Mouse (Mus musculus) adrenal gland, adult 8-10 months (tissue): ENCODE measurements around the gene Itk. TPM values are rescaled to one million over a fixed set of nuclear protein-coding genes. Genes with fewer than 3 reads are reported as not detected.

Experiments used
- DNase-seq: peaks from one replicate; pipeline ENCODE4 v3.0.0; 2022
- total RNA-seq, 4 experiments: library from RNA; stranded (reverse); gene quantifications; 2 replicates each; pipeline ENCODE4 v1.2.4; 2022

The Itk gene
- total RNA-seq, 4 experiments from 2014 or later = 0.23 to 0.65 (median 0.43) TPM

DNA sequence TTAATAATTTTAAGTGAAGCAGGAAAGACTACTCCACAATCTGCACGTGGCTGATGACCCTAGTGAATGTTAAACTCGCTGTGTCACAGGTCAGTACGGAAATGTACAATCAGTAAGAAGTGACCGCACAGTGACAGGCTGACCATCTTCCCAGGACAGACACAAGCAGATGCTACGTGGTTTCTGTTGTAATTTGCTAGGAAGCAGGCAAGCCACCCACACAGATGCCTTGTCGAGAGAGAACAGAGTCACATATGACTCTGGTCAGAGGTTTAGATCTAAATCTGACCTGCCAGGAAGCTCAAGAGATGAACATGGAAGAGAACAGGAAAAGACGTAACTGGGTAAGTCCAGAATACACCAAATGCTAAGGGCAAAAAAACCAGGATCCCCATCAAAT is 3.6 kb upstream of the Itk start:
- no peak for DNase-seq

DNA sequence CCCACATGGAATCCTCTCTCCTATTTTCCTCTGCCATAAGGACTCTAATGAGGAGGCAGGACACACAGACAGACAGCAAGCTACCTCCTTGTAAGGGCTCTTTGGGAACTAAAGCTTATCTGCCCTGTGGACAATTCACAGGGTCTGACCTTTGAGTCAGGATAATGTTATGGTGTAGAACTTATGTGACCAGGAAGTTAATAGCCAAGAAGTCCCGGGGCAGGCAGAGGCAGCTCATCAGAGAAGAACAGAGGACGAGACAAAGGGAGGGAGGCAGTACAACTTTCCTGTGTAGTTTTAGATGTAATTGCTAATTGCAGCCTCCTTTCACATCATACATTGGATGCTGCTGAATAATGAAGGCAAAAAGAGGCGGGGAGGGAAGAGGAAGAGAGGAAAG is 1.3 kb upstream of the Itk start:
- no peak for DNase-seq

DNA sequence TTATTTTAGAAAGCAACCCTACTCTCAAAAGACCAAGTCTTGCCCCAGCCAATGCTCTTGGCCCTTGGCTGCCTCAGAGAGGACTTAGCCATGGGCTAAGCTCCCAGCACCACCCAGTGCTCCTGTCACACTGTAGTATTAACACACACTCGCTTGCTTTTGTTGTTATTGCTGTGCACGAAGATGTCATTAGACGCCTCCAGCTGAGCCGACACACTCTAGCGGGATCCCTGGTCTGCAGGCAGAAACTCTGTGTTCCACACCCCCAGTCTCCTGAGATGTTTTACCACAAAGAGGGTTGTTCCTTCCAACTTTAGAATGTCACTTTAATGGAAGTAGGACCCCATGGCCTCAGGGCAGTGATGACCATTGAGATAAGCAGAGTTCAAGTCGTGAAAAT is 877 bp downstream of the Itk start:
- no peak for DNase-seq

DNA sequence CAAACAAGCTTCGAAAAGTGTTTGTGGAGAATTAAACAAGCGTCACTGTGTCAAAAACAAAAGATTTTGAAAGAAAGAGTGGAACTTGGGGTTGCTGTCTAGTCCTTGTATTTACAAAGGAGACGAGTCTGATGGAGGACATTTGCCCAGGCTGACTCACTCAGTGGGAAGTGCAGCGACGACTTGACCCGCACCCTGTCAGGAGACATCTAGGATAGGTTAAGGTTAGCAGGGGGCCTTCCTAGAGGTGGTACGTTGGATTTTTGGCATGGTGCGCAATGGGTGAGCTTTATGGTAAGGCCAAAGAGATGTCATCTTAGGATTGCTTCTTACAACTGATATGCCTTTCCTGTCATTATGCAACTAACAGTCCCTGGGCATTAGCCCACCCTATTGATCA is 2.3 kb downstream of the Itk start:
- DNase-seq = no peak

DNA sequence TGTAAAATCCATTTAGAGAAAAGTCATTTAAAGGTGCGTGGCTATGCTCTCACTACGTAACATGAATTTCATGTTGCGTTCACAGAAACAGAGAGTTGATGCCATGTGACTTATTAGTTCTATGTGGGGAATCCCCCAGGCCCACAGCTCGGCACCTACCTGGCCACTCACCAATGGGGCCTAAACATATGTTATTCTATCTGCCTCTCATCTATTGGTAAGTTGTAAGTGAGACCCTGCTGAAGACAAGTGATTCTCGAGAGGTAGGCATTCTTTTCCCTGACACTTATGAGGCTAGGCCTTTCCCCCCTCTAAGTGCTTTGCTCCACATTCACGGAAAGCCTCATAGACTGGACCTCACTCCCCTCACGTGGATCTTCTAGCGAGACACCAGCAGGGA is 2.8 kb downstream of the Itk start:
- DNase-seq = no peak

DNA sequence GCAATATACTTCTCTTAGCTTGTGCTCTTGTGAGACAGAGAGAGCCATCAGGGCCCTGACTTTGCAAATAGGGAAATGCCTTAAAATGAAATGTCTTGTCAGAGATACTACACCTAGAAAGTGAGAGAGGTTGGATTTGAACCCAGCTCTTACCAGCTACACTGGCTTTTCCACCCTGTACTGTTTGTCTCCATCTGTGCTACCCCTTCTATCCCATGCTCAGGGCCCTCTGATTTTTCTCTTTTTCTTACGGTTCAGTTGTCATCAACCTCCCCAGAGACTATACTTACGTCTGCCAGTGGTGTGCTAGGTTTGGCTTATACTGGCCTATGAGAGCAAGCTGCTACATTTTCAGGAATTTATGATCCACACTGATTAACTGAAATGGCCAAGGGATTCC is 4.4 kb downstream of the Itk start:
- DNase-seq = no peak

DNA sequence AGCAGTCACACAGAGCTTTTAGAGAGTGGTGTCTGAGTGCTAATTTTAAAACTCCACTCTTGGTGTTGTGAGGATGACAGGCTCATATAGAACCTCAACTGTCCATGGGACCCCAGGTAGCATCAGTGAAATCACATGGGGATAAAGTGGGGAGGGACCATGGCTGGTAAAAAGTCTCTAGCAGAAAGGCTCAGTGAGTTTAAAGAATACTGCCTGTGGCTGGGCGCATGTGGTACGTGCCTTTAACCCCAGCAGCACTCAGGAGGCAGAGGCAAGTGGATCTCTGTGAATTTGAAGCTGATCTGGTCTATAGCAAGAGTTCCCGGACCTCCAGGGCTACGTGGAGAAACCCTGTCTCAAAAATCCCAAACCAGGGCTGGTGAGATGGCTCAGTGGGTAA is 6.8 kb downstream of the Itk start:
- DNase-seq = no peak

DNA sequence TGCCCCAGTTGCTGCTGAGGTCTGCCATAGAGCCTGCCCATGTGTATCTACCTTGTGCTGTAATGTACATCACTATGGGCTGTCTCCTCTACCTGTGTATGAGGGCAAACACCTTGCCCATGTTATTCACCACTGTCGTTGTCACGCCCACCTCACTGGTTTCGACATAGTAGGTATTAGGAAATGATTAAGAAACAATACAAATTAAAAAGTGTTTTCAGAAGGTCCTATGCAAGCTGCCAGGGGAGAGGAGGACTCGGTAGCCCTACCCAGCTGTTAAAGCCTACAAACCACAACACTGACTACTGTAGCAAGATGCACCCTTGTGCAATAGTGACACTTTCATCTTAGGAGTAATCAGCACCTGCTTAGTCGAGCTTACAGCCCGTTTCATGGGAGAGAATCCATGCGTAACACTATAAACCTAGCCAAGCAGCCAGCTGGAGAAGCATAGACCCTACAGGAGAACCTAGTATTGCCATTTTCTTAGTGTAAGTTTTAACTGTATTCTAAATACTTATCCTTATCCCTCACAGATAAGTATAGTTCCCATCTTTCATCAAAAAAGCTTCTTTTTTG is 9.1 kb downstream of the Itk start:
- DNase-seq = no peak

DNA sequence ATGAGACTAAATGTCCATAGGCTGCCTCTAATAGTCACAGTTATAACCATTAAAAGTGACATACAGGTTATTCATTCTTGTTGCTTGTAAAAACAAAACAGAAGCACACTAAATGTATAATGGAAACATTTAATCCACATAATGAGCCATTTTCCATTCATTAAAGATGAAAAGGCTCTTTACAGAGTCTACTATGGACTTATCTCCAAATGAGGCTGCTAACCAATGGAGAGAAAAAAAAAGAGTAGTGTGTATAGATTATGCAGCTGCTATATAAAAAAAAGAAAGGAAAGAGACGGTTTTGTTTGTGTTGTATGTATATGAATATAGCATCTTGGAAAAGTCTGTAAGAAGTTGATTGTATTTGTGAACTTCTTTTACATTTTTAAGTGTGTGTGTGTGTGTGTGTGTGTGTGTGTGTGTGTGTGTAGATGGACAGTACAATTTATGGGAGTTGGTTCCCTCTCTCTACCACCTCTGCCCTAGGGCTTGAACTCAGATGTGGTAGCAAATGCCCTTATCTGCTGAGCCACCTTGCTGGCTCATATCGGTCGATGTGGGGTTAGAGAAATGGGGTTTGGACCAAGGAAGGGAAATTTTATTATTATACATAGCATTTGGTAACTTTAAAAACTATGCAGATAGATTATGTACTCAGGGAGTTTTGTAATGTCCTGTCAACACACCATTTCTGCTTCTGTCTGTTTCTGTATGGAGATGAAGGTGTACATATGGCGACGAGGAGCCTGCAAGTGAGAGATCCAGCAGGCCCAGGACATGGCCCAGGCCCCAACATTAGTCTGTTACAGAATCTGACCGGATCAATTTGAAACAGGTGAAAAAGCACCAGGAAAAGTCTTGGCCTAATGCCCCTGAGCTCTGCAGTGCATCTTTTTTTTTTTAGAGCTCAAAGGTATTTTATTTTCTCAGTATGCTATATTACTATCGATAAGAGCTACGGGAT is 11.2 kb downstream of the Itk start:
- DNase-seq = no peak

DNA sequence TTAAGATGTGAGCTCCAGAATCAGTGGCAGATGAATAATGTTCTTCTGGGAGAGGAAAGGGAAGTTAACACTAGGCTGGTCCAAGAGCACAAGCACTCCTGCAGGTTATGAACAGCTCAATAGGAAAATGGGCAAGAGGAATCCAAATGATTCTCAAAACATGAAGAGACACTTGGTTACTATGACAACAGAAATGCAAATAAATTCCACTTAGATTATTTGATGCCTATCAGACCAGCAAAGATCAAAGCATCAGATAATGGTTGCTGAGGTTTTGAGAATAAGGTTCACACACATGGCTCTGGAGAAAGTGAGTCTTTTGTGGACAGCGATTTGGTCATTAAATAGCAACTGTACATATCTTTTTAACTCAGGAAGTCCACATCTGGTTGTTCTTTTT is 12.0 kb downstream of the Itk start:
- no peak for DNase-seq

DNA sequence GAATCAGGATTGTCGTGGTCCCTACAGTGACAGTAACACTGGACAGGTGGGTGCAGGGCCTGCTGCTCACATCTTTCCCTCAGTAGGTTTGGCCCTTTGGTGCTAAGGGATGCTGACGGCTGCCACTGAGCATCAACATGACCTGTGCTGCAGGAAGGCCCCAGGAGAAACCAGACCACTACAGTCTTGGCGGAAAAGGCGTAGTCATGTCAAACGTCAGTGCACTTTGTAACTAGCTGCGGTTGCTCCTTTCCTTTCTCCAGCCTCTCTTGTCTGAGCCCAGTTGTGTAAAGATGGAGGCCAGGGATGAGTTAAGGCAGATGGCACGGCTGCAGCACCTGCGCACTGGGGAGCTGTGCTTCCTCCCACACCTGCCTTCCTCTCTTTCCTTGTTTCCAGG is 14.3 kb downstream of the Itk start:
- no peak for DNase-seq

DNA sequence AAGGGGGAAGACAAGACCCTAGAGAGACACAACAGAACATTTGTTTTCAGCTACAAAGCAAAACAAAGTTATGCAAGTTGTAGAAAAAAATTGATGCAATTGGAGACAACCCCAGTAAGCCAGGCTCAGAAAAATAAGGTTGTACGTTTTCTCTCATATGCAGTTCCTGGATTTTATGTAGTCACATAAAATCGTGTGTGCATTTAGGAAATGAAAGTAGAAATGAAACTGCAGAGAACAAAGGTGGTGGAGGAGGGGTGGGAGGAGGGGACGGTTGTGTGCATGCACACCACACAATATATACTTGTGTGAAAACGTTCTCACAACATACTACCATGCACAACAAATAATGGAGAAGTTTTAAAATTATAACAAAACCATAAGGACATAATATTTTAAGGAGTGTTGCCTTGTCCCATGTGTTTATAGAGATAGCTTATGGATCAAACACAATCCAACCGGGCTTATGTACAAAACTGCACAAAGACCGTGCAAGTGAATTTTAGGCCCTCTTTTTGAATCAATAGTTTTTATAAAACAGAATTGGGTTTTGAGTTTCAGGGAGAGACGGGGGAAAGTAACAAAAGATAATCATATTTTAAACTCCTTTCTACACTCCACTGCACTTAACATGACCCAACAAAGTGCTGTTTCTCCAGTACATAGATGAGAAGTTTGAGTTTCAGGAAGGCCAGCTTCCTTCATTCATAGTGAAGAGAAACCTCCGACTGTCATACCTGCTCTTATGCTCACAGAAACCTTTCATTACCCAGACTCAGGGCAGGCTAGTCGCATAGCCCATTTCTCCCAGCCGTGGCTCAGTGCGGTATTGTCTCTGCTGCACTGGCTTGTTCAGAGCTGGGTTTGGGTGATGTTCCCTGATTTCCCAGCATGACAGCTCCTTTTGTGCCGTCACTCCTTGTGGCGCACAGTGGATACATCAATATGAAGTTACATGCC is 16.0 kb downstream of the Itk start:
- DNase-seq = no peak

DNA sequence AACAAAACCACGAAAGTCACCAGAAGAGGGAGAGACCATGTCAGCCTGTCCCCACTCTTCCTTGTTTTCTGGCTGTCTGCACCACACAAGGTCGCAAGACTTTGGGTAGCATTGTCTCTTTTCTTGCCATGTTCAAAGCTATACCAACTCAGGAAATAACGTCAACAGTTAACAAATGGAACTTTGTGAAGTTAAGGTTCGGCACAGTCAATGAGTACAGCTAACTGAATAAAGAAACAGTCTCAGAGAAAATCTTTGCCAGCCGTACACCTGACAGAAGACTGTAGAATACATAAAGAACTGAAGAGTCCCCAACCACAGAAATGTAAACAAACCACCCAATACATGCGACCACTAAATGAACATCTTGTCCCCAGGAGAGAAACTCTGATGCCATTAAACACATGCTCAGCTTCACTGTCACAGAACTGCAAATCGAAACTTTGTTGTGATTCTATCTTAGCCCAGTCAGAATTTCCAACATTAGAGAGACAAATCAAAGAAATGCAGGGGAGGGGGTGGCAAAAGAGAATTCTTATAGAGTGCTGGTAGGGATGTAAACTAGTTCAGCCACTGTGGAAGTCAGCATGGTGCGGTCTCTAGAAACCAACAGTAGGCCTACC is 16.9 kb downstream of the Itk start:
- DNase-seq = no peak

DNA sequence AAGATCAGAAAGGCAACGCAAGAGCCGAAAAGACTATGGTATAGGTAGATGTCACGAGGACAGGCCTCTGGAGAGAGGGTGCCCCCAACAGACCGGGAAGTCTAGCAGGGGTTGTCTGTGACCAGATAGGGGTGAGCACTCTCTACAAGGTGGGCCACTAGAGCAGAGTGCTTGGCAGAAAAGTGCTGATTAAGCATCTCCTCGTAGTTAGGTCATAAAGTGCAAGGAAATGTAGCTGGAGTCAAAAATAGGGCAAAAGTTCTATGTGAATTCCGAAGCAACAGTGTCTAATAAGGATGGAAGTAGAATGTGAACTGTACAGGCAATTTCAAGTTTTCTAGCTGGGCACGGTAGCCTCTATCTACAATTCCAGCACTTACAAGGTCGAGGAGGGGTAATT is 18.1 kb downstream of the Itk start:
- DNase-seq = no peak

DNA sequence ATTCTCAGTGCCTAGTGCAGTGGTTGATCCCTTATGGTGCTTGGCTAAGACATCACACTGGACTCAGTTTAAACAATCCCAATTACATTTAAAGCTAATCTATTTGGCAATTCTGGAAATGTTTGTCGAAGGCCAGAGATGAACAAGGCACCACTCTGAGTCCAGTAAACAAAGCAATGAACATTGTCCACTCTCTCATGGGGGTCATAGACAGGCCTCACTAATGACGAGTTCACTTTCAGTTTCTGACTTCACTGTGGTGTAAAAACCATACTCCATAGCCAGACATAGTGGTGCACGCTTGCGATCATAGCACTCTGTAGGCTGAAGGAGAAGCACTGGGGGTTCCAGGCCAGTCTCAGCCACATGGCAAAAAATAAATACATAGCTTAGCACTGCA is 18.9 kb downstream of the Itk start:
- no peak for DNase-seq

DNA sequence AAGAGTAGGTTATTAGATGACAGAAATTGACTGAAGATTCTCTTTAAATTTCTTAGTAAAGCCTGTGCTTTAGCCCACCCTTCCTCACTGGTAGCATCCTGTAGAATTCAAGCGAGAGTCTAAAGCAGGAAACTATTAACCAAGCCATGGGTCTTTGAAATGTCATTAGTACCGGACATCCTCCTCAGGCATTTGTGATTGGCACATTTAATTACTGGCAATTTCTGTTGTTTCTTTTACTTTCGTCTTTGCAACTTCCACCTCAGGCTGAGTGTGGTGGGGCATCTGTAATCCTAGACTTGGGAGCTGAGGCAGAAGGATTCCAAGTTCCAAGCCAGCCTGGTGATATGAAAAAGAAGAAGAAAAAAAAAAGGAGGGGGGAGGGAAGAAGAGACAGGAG is 23.0 kb downstream of the Itk start:
- DNase-seq = no peak

DNA sequence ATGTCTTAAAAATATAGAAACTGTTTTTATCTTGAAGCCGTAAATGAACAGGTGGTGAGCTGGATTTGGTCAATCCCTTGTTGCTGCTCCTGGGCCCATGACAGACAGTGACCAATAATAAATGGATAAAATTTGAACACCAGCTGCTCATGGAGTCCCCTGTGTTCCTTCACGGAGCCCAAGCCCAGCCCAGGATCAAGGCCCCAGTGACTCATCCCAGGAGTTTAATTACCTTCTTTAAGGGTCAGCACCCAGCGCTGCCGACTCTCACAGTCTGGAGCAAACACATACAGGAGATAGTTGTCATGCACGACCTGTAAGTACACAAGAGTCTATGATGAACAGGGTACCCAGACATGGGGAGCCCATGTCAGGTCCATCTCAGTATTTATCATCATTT is 23.6 kb downstream of the Itk start:
- no peak for DNase-seq

DNA sequence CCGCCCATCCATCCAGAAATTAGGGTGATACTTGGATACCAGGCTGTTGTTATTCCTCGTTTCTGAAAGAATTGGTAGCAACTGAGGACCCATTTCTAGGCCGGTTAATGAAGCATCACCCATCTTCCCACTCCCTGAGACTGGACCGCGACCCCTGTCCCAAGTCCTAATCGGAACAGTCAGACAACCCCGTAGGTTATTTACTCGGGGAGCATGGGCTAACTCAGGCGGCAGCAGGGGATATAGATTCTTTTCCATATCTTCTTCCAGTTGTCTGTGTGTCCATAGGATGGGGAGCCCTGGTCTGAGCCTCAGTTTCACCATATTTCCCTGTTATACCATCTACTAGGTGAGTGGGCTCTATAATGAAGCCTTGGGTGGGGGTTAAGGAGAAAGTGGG is 25.5 kb downstream of the Itk start:
- no peak for DNase-seq

DNA sequence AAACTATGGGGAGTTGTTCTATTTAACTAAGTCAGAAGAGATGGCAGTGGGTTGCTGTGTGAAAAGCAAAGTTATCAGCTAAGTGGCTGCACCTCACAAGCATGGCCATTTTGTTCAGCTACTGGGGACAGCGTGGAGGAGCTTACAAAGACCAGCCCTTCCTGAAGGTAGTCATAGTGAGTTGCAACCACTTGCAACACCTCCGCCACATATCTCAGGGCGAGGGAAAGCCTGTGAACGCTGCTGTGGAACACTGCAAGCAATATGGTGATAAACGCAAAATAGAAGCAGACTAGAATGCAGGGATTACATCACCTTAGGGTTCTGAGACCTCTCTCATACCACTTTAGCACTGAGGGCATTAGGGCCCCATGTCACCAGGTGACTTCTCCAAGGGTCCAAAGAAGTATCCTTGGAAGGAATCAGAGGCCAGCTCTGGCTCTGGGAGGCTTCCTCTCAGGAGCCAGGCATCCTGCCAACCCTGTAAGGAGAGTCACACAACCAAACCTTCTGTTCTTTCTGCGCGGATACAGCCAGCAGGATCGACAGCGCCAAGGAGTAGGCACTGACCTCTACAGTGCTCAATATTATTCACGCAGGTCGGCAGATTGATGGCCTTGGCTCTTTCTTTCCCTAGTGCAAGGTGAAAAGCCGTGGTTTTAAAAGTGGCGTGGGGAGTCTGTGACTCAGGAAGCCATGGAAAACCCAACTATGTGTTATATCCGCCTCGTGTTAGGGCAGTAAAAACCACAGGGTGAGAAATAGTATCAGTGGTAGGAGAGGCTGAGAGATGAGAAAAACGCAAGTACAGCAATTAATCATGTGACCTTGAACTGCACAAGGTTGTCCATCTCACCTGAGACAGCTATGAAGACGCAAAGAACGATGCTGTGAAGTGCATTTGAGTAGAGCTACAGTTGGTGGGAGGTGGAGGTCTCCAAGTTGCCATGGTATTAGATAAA is 27.0 kb downstream of the Itk start:
- DNase-seq = no peak

DNA sequence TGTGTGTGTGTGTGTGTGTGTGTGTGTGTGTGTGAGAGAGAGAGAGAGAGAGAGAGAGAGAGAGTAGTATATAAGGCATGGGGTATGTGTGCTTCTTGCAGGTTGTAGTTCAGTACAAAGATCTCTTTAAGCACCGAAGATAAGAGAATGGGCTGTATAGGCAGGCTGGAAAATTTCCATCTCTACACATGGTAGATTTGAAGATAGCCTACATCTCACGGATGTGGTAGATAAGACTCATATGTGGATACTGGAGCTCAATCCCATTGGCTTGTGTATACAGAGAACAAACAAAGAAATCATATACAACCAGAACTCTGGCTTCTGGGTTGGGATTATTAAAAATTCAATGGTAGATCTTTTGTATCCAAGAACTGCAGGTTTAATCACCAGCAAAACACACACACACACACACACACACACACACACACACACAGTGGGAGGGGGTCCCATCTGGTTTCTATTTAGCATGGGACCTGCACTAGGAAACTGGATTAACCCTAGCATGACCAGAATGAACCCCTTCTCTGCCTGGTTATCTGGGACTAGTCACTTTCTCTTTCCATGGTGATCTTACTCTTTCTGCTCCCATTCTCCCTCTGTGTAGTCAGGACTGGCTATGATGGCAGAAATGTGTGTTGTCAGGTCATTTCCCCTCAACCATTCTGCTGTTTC is 28.2 kb downstream of the Itk start:
- no peak for DNase-seq

DNA sequence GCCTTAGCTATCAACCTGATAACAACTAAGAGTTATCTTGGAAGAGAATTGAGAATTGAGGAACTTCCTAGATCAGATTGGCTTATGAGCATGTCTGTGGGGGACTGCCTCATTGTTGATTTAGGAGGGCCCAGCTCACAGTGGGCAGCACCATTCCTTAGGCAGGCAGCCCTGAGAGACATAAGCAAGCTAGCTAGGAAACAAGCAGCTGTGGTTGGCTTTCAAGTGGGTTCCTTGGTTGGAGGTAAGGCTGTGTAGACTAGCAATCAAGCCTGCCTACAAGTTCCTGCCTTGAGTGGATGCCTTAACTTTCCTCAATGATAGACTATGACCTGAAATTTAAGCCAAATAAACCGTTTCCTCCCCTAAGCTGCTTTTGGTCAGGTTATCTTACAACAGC is 30.9 kb downstream of the Itk start:
- DNase-seq = no peak
